Mouse (Mus musculus): ENCODE measurements at regions not wholly inside any gene's neighbourhood (a gene's known extent, or its start where the extent isn't known, plus 50 kb on each side); places are given as distances from the start of the nearest gene placed in this dataset.
"Not testable (repeated sequence)": the region's sequence is repeated elsewhere in the genome, so short reads cannot be mapped to it uniquely, and the experiment has no call there.

DNA sequence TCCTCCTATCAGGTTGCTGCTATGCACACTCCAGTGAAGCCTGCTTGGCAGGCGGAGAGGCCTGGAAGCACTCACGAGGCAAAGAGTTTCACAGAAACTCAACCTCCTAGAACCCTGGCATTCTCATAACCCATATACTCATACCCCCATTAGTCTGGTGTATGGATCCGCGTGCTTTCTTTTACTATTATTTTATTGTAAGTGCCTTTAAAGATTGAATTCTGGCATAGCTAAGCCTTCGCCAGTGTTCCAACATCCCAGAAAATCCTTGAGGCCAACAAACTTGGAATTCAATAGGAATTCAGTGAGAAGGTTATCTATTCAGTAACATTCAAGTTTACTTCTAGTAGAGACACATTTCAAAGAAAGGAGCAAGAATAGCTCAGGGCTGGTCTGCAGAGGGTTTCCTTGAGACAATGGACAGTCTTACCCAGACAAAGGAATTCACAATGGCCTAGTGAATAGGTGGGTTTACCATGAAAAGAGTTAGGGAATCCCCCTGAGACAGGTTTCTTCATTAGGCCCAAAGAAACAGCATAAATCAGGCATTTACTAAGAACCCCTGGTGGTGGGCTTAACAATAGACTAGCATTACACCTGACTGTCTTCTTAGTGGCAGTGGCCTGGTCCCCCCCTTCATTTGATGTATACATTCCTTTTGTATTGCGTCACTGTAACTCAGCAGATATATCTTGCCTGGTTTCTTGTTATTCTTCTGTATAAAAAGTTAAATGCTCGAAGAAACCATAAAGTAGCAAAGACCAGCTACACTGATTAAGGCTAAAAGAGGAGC, 80.8 kb upstream of the Gm15446 start:
- H3K27me3 ChIP-seq (replicated peaks; ENCODE audit: control insufficient read depth, insufficient read depth, low read length); H3K4me2 ChIP-seq (ENCODE audit: low read length); ATAC-seq; H3K4me1 ChIP-seq (replicated peaks; ENCODE audit: control insufficient read depth, insufficient read depth, low read length); H3K9ac ChIP-seq (replicated peaks; ENCODE audit: low read depth, low read length); H3K36me3 ChIP-seq (ENCODE audit: control insufficient read depth, insufficient read depth); H3K4me3 ChIP-seq (replicated peaks; ENCODE audit: low read length); H3K27ac ChIP-seq (ENCODE audit: low read length); H3K9me3 ChIP-seq (ENCODE audit: control insufficient read depth, low read length): not testable (repeated sequence)
- WGBS: 83% methylated on average over 7 of the region's 7 CpGs

DNA sequence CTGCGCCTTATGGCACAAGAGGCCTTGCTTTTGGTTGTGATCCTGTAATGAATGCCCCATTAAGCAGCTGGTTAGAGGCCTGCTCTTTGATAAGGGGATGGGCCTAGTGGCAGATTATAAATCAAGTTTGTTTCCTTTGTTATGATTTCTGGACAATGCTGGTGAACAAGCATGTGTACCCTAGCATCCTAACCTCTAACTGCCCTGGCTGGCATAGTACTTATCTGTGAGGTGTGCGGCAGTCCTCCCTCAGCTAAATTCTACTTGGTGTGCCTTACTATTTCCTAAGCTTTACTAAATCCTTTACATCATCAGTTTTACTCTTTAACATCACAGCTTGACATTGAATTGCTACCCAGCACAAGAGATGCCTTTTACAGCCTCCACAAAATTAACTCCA, 79.0 kb upstream of the Gm15446 start:
- H3K27me3 ChIP-seq (replicated peaks; ENCODE audit: control insufficient read depth, insufficient read depth, low read length); H3K4me2 ChIP-seq (ENCODE audit: low read length); H3K27ac ChIP-seq (ENCODE audit: low read length); H3K4me1 ChIP-seq (replicated peaks; ENCODE audit: control insufficient read depth, insufficient read depth, low read length); H3K9ac ChIP-seq (replicated peaks; ENCODE audit: low read depth, low read length); H3K9me3 ChIP-seq (ENCODE audit: control insufficient read depth, low read length); H3K36me3 ChIP-seq (ENCODE audit: control insufficient read depth, insufficient read depth); ATAC-seq: not testable (repeated sequence)
- 90% methylated on average over 2 of the region's 2 CpGs for WGBS
- peak overlapping the region; percentile 27; the same call in 1 of the 2 replicates for H3K4me3 ChIP-seq (replicated peaks; ENCODE audit: low read length)

DNA sequence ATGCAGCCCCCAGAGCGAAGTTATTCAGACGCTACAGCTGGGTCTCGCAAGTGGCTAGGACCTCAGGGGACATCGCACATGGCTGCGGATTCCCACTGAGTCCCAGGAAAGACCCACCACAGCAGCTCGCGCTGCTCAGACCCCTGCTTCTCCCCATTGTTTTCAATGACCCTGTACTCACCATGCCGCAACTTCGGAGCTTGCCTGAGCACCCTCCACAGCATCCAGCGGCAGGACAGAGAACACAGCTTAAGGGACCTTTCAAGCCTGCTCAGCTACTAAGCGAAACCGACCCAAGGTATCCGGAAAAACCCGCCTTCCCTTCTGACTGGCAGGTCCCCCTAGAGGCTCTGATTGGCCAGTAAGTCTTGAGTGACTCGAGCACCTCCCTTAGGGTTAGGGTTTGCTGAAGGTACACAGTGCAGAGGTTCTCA, 78.4 kb upstream of the Gm15446 start:
- no peaks in the 10 kb centered on the region for H3K27me3 ChIP-seq (replicated peaks; ENCODE audit: control insufficient read depth, insufficient read depth, low read length)
- no peaks in the 10 kb centered on the region for H3K4me1 ChIP-seq (replicated peaks; ENCODE audit: control insufficient read depth, insufficient read depth, low read length)
- H3K36me3 ChIP-seq (ENCODE audit: control insufficient read depth, insufficient read depth): no peaks in the 10 kb centered on the region
- peak overlapping the region; percentile 22 for H3K4me2 ChIP-seq (ENCODE audit: low read length)
- no peak overlapping the region for H3K9ac ChIP-seq (replicated peaks; ENCODE audit: low read depth, low read length)
- no peaks in the 10 kb centered on the region for H3K9me3 ChIP-seq (ENCODE audit: control insufficient read depth, low read length)
- WGBS: 14% methylated on average over 15 of the region's 15 CpGs
- H3K27ac ChIP-seq (ENCODE audit: low read length): no peak overlapping the region
- ATAC-seq: no peak
- peak overlapping the region; percentile 27 for H3K4me3 ChIP-seq (replicated peaks; ENCODE audit: low read length)

DNA sequence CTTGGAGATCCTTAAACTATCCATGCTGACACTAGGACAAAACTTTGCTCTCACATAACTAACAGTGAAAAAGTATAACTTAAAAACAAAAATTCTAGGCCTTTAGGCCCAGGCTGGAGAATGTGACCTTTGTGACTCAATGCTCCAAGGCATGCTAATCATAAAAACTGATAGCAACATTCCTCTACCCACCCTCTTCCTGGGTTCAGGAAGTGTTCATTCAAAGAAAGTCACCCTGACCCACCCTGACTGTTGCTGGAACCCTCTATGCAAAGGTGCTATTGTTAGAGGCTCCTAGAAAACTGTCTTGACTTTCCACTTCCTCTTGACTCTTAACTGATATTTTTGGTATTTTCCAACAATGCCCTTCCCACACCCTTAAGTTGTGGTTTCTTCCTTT, 72.0 kb upstream of the Gm15446 start:
- not testable (repeated sequence) for H3K4me3 ChIP-seq (replicated peaks; ENCODE audit: low read length); H3K4me2 ChIP-seq (ENCODE audit: low read length); H3K9me3 ChIP-seq (ENCODE audit: control insufficient read depth, low read length); H3K36me3 ChIP-seq (ENCODE audit: control insufficient read depth, insufficient read depth); H3K9ac ChIP-seq (replicated peaks; ENCODE audit: low read depth, low read length); H3K4me1 ChIP-seq (replicated peaks; ENCODE audit: control insufficient read depth, insufficient read depth, low read length); ATAC-seq; H3K27me3 ChIP-seq (replicated peaks; ENCODE audit: control insufficient read depth, insufficient read depth, low read length); H3K27ac ChIP-seq (ENCODE audit: low read length)

DNA sequence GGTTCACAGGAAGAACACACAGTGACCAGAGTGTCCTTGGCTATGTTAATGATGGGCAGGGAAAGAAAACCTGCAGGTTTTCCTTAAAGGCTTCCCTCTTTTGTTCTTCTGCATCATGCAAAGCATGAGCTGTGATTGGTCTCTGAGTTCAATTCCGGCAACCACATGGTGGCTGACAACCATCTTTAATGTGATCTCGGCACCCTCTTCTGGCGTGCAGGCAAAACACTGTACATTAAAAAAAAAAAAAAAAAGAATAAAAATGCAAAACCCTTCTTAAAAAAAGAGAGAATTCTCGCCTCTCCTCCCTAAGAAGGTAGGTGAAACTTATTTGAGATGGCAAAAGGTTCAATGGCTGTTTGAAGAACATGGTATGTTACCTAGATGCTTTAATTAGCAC, 62.8 kb upstream of the Gm15446 start:
- H3K27ac ChIP-seq (ENCODE audit: low read length): no peak overlapping the region
- H3K4me3 ChIP-seq (replicated peaks; ENCODE audit: low read length): no peak overlapping the region
- H3K9me3 ChIP-seq (ENCODE audit: control insufficient read depth, low read length): no peaks in the 10 kb centered on the region
- 85% methylated on average over 4 of the region's 4 CpGs for WGBS
- no peak overlapping the region for H3K9ac ChIP-seq (replicated peaks; ENCODE audit: low read depth, low read length)
- ATAC-seq: no peak
- H3K4me2 ChIP-seq (ENCODE audit: low read length): no peak overlapping the region
- no peaks in the 10 kb centered on the region for H3K36me3 ChIP-seq (ENCODE audit: control insufficient read depth, insufficient read depth)
- H3K27me3 ChIP-seq (replicated peaks; ENCODE audit: control insufficient read depth, insufficient read depth, low read length): no peaks in the 10 kb centered on the region
- no peaks in the 10 kb centered on the region for H3K4me1 ChIP-seq (replicated peaks; ENCODE audit: control insufficient read depth, insufficient read depth, low read length)

DNA sequence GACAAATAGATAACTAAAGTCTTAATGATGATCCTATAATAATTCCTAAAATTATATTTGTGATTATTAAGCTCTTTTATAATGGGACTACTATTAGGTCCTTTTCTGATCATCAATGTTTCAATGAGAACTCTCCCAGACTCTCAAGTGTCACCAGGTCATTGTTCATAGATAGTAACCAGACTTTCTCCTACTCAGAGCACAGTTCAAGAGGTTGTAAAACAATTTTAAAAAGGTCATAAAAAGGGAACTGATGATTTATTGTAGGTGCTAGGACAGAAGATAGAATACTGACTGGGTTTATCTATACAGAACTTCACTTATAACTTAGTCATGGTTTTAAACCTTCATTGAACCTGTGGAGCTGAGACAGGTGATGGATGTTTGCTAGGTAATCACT, 58.7 kb upstream of the Gm15446 start:
- H3K9ac ChIP-seq (replicated peaks; ENCODE audit: low read depth, low read length); H3K27ac ChIP-seq (ENCODE audit: low read length); H3K36me3 ChIP-seq (ENCODE audit: control insufficient read depth, insufficient read depth); ATAC-seq; H3K9me3 ChIP-seq (ENCODE audit: control insufficient read depth, low read length); H3K4me2 ChIP-seq (ENCODE audit: low read length); H3K4me3 ChIP-seq (replicated peaks; ENCODE audit: low read length); H3K27me3 ChIP-seq (replicated peaks; ENCODE audit: control insufficient read depth, insufficient read depth, low read length); H3K4me1 ChIP-seq (replicated peaks; ENCODE audit: control insufficient read depth, insufficient read depth, low read length): not testable (repeated sequence)

DNA sequence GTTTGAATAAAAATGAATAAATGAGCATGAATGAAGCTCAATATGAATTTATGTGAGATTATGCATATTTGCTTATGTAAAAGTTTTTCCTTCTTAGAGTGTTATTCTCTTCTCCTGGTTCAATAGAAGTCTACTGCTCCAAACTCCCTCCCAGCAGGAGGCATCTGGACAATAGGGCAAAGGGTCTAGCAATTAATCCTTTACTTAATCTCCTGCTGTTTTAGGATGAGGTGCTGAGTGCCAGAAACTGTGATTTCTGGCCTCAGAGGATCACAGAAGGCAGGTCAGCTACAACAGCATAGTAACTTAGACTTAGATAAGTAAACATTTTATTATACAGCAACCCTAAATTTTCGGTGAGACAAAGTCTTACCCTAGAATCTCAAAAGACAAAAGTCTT, 57.6 kb upstream of the Gm15446 start:
- H3K9ac ChIP-seq (replicated peaks; ENCODE audit: low read depth, low read length): no peak overlapping the region
- no peak overlapping the region for H3K4me3 ChIP-seq (replicated peaks; ENCODE audit: low read length)
- no peaks in the 10 kb centered on the region for H3K27me3 ChIP-seq (replicated peaks; ENCODE audit: control insufficient read depth, insufficient read depth, low read length)
- no peak overlapping the region for H3K27ac ChIP-seq (ENCODE audit: low read length)
- peaks cover 6% of the 10 kb centered on the region for H3K4me1 ChIP-seq (replicated peaks; ENCODE audit: control insufficient read depth, insufficient read depth, low read length)
- H3K9me3 ChIP-seq (ENCODE audit: control insufficient read depth, low read length): no peaks in the 10 kb centered on the region
- ATAC-seq: no peak
- H3K36me3 ChIP-seq (ENCODE audit: control insufficient read depth, insufficient read depth): no peaks in the 10 kb centered on the region
- 58% methylated on average over 1 of the region's 1 CpGs for WGBS
- no peak overlapping the region for H3K4me2 ChIP-seq (ENCODE audit: low read length)

DNA sequence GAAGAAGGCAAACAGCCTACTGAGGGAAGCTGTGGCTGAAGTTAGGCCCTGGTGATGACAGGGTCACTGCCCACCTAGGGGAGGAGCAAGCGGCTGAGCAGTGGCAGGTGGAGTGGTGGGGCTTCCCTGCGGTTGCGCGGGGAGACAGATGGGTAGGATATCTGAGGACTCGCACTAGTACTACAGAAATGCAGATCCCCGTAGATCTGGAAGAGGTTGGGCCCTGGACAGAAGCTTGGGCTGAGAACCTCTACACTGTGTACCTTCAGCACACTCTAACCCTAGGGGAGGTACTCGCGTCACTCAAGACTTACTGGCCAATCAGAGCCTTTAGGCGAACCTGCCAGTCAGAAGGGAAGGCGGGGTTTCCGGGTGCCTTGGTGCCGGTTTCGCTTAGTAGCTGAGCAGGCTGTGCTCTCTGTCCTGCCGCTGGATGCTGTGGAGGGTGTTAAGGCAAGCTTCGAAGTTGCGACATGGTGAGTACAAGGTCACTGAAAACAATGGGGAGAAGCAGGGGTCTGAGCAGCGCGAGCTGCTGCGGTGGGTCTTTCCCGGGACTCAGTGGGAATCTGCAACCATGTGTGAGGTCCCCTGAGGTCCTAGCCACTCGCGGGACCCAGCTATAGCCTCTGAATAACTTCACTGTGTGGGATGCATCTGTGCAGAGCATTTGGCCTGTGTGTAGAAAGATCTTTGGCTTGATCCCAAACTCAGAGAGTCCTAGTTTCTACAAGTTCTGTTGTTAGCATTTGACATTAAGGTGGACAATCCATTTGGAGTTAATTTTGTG, 56.7 kb upstream of the Gm15446 start:
- ATAC-seq: peak; percentile 100
- Histone ChIP-seq H3K36me3 (ENCODE audit: control insufficient read depth, insufficient read depth) (no peaks in the 10 kb centered on the region), H3K4me3 (replicated peaks; ENCODE audit: low read length) (peak overlapping the region; percentile 64), H3K27me3 (replicated peaks; ENCODE audit: control insufficient read depth, insufficient read depth, low read length) (no peaks in the 10 kb centered on the region), H3K4me1 (replicated peaks; ENCODE audit: control insufficient read depth, insufficient read depth, low read length) (peaks cover 6% of the 10 kb centered on the region), H3K9ac (replicated peaks; ENCODE audit: low read depth, low read length) (peak overlapping the region; percentile 59), H3K4me2 (ENCODE audit: low read length) (peak overlapping the region; percentile 67), H3K9me3 (ENCODE audit: control insufficient read depth, low read length) (no peaks in the 10 kb centered on the region), H3K27ac (ENCODE audit: low read length) (peak overlapping the region; percentile 32; the same call in 1 of the 2 replicates)
- 0% methylated on average over 22 of the region's 22 CpGs for WGBS

DNA sequence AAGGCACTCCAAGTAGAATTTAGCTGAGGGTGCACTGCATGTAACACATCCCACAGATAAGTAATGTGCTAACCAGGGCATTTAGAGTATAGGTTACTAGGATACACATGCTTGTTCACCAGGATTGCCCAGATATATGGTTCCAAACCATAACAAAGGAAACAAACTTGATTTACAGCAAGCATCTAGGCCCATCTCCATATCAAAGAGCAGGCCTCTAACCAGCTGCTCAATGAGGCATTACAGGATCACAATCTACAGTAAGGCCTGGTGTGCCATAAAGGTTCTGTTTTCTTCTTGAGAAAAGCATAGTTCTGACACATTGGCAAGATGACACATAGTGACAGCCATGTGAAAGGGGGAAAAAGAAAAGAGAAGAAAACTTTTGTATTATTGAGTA, 56.0 kb upstream of the Gm15446 start:
- ATAC-seq; H3K27me3 ChIP-seq (replicated peaks; ENCODE audit: control insufficient read depth, insufficient read depth, low read length); H3K4me1 ChIP-seq (replicated peaks; ENCODE audit: control insufficient read depth, insufficient read depth, low read length); H3K9me3 ChIP-seq (ENCODE audit: control insufficient read depth, low read length); H3K27ac ChIP-seq (ENCODE audit: low read length); H3K36me3 ChIP-seq (ENCODE audit: control insufficient read depth, insufficient read depth): not testable (repeated sequence)
- peak overlapping the region; percentile 67 for H3K4me2 ChIP-seq (ENCODE audit: low read length)
- H3K4me3 ChIP-seq (replicated peaks; ENCODE audit: low read length): peak overlapping the region; percentile 64
- H3K9ac ChIP-seq (replicated peaks; ENCODE audit: low read depth, low read length): 0 out of 2 replicates have a peak overlapping the region, but pooled peaks have one; percentile 29

All from forebrain, embryonic 16.5 days (tissue).